Mouse (Mus musculus): ENCODE measurements at regions not wholly inside any gene's neighbourhood (a gene's known extent, or its start where the extent isn't known, plus 50 kb on each side); places are given as distances from the start of the nearest gene placed in this dataset.

DNA sequence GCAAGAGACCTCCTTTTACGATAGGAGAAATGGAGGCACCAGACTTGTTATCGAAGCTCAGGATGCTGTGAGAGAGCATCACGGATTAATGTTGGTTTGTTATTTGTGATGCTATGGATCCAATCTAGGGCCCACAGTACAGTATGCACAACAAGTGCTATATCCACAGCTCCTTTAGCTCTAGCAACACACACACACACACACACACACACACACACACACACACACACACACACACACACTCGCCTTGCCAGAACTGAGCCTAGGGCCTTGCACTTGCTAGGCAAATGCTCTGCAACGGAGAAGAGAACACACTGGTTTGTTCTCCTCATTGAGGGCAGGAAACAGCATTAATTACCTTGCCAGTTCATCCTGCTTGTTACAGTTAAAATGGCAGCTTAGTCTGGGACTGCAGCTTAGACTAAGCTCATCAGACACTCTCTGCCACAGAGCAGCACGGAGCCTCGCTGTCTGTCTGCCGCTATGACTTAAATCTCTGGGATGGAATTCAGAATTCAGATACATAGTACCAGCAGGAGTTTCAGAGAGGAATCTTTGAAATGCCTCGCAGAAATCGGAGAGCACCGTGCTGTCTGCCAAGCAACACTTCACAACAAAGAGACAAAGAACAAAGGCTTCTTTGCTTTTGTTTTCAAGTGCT is 285.0 kb downstream of the Rngtt start:
- no peak for DNase-seq (ENCODE audit: extremely low spot score in 1 of 2, low spot score in 1 of 2)

- no peak for DNase-seq (ENCODE audit: extremely low spot score in 1 of 2, low spot score in 1 of 2)
These were observed 285.7 kb downstream of the Rngtt start for GRCm38 (mm10) chr4:33595763-33596162.

- DNase-seq (ENCODE audit: extremely low spot score in 1 of 2, low spot score in 1 of 2), result no peak
These were observed 289.9 kb downstream of the Rngtt start for GRCm38 (mm10) chr4:33599966-33600365.

DNA sequence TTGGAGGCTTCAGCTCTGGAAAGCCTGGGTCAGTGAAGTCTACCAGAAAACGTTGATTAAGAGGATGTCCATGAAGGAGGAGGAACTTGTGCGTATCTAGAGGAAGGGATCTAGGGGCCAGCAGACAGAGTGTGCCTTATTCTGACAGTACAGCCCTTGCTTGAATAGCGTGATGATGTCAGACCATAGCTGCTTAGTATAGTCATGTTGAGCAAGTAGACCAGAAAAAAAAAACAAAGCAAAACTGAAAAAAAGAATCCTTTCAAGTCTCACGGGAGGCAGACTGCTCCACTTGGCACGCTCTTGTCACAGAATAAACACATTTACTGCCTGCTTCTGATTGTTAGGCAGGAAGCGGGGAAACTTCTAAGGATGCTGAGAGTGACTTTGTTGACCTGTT is 290.7 kb downstream of the Rngtt start:
- DNase-seq (ENCODE audit: extremely low spot score in 1 of 2, low spot score in 1 of 2), result no peak

DNA sequence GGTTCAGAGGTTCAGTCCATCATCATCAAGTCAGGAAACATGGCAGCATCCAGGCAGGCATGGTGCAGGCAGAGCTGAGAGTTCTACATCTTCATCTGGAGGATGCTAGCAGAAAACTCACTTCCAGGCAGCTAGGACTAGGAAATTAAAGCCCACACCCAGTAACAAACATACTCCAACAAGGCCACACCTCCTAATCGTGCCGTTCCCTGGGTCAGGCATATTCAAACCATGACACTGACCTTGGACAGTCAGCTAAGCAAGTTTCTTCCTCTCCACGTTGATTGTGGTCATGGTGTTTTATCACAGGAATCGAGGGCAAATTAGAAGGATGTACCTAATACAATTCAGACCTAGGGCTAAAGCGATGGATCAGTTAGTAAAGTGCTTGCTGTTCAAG is 294.5 kb downstream of the Rngtt start:
- no peak for DNase-seq (ENCODE audit: extremely low spot score in 1 of 2, low spot score in 1 of 2)

- no peak for DNase-seq (ENCODE audit: extremely low spot score in 1 of 2, low spot score in 1 of 2)
These were observed 284.4 kb upstream of the Cnr1 start for GRCm38 (mm10) chr4:33639821-33640575.

DNA sequence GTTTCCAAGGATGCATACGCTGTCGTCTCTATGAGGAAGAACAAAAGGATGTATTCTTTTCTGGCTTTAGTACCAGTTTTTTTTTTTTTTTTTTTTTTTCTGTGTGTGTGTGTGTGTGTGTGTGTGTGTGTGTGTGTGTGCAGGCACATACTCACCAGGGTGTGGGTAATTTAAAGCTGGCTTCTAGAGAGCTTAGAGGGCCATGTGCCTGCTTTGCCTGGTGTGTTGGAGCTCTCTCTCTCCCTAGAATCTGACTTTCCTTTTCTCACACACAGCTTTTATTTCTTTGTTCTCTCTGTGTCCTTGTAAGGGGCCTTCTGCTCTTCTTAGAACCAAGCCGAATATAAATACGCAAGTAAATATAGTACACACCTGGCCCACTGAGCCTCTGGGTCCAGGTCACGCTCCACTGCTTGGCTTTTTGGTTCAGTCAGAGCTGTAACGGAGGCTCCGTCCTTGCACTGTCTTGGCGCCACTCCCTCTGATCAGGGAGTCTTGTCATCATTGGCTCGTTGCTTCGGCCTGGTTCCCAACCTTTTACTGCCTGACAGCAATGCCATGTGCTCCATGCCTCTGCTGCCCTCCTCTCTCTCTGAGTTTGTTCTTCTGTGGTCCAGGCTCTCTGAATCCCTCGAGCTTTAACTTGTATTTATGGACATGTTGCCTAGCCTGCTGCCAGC is 283.7 kb upstream of the Cnr1 start:
- no peak for DNase-seq (ENCODE audit: extremely low spot score in 1 of 2, low spot score in 1 of 2)

DNA sequence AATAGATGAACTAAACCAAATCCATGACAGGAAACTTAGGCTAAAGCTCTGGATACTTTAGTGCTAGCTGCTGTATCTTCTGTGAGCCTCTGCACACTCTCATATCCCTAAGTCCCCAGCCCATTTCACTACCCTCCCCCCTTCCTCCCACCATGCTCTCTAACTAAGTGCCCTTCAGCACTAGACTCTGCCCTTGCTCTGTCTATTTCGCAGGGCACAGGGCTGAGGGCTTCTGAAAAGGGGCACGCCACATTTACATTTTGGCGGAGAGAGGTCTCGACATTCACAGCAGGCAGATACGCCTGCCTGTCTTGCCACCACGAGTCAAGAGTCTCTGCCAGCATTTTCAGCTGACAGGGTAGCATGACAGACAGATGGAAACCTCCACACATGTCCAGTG is 282.5 kb upstream of the Cnr1 start:
- DNase-seq (ENCODE audit: extremely low spot score in 1 of 2, low spot score in 1 of 2), result no peak

- DNase-seq (ENCODE audit: extremely low spot score in 1 of 2, low spot score in 1 of 2), result no peak
These were observed 281.9 kb upstream of the Cnr1 start for GRCm38 (mm10) chr4:33642526-33642925.

GRCm38 (mm10) chr4:33645217-33645616 is 279.2 kb upstream of the Cnr1 start:
- DNase-seq (ENCODE audit: extremely low spot score in 1 of 2, low spot score in 1 of 2), result peak in 1 of 2 experiments; percentile 19

- no peak for DNase-seq (ENCODE audit: extremely low spot score in 1 of 2, low spot score in 1 of 2)
These were observed 273.1 kb upstream of the Cnr1 start for GRCm38 (mm10) chr4:33651292-33651691.

DNA sequence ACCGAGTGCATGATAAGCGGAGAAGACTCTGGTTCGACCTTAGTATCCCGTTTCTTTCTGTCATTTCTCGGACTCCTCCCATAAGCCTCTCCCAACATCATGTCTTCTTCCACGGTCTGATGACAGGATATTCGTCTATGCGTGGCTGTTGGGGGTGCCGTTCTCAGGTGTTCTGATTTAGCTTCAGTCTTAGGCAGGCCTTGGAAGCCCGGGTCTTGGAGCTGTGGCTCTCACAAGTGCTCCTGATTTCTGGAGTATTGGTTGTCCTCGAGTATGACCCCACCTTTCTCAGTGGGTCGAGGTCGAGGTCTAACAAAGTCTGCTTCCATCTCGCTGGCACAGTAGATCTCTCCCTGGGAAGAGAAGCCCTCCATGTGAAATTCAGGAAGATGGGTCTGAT is 264.6 kb upstream of the Cnr1 start:
- no peak for DNase-seq (ENCODE audit: extremely low spot score in 1 of 2, low spot score in 1 of 2)

GRCm38 (mm10) chr4:33660553-33660952 is 263.8 kb upstream of the Cnr1 start:
- no peak for DNase-seq (ENCODE audit: extremely low spot score in 1 of 2, low spot score in 1 of 2)

DNA sequence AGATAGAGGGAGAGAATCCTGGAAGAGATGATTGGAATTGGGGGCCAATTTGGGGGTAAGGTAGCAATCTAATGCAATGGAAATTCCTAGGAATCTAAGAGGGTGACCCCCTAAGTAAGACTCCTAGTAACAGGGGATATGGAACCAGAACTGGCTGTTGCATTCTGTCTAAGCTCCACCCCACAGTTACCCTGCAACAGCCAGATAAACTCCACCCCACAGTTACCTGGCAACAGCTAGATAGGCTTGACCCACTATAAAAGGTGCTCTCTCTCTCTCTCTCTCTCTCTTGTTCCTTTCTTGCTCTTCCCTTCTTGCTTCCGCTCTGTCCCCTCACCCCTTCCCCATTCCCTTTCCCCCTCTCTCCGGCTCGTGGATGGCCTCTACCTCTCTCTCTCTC is 262.5 kb upstream of the Cnr1 start:
- no peak for DNase-seq (ENCODE audit: extremely low spot score in 1 of 2, low spot score in 1 of 2)

DNA sequence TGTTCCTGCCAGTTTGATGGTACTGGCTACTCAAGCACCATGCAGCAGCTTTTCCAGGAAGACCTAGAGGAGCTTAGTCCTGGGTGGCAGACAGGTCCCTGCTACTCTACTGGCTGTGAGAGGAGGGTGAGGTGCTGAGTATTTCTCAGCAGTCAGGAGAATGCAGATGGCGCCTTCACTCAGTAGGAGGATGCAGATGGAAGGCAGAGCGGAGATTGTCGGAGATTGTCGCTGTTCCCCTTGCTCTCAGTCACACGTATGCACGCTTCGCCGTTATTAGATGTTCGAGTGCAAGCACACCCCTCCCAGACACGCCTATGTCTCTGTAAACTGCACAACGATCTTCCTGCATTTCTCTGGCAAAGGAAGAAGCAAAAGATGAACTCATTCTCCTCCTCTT is 261.4 kb upstream of the Cnr1 start:
- DNase-seq (ENCODE audit: extremely low spot score in 1 of 2, low spot score in 1 of 2), result peak in 1 of 2 experiments; percentile 41

DNA sequence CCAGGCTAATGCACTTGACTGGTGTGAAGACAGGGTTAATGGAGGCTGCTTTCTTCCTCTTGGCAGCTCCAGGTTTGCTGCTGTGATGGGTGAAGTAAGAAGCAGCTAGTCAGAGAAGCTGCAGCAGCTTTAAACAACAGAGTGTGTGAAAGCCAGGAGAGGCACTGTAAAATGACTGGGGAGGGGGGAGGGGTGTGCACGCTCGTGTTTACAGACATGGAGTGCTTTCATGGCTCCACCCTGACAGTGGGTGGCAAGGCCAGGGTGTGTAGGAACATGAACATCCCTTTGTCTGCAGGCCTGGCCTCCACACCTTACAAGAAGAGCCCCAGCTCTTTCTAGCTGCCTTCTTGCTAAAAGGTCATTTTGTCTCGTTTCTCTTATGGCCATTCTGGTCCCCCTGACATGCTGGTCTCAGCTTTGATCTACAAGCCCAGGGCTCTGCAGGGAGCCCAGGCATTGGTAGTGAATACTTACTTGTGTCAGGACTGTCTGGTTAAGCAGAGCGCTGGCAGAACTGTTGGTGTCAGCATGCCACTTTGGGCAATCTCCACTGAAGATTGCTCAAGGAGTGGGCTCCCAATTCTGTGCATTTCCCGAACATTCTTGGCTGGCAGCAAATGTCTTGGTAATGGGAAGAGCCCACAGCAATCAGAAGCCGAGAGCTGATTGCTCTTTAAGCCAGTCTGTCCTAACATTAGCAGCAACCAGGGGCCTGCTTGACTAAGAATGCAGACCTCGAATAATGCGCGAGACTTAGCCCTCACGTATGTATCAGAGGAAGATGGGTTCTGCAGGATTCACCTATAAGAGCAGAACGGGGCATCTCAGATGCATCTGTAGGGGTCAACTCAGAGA is 260.5 kb upstream of the Cnr1 start:
- no peak for DNase-seq (ENCODE audit: extremely low spot score in 1 of 2, low spot score in 1 of 2)

DNA sequence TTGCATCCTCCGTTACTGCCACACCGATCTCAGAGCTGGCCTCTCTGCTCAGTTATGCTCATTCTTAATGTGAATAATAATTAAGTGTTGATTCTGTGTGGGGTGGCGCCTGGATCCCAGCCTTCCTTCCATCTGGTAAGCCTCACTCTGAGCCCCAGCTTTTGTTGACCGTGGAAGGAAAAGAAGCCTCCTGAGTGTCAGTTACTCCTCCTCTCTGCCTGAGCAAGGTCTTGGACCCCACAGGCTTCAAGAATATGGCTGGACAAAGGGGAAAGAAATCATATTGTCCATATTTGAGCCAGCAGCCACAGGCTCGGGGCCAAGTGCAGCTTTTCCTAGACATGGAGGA is 259.9 kb upstream of the Cnr1 start:
- DNase-seq (ENCODE audit: extremely low spot score in 1 of 2, low spot score in 1 of 2), result no peak

- peak in 1 of 2 experiments; percentile 47 for DNase-seq (ENCODE audit: extremely low spot score in 1 of 2, low spot score in 1 of 2)
These were observed 259.0 kb upstream of the Cnr1 start for GRCm38 (mm10) chr4:33665250-33665873.

DNA sequence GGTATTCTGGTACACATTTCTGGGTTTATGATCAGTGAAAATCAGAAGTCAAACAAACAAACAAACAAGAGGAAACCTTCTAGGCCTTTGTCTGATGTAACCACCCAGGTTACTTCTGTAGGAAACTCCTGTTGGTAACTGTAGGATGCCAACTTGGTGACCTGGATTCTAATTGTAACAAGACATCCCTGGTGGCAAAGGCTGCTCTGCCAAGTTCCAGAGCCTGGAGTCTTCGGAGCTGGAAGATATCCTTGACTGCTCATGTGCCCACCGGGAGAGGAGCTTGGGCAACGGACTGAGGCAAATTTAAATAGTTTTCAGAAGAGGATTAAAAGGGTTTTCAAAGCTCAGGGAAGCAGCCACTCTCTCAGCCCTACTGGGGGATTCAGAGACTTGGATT is 256.0 kb upstream of the Cnr1 start:
- DNase-seq (ENCODE audit: extremely low spot score in 1 of 2, low spot score in 1 of 2), result no peak

- DNase-seq (ENCODE audit: extremely low spot score in 1 of 2, low spot score in 1 of 2), result peak; percentile 17 to 31
These were observed 249.3 kb upstream of the Cnr1 start for GRCm38 (mm10) chr4:33675044-33675443.

GRCm38 (mm10) chr4:33679351-33679750 is 245.0 kb upstream of the Cnr1 start:
- no peak for DNase-seq (ENCODE audit: extremely low spot score in 1 of 2, low spot score in 1 of 2)

All from frontal cortex, adult 2 months (tissue).